Mouse (Mus musculus) liver, postnatal 0 days (tissue): ENCODE measurements at regions not wholly inside any gene's neighbourhood (a gene's known extent, or its start where the extent isn't known, plus 50 kb on each side); places are given as distances from the start of the nearest gene placed in this dataset.

Source experiments
- CTCF ChIP-seq: sonication (generic); IDR thresholded peaks from 2 replicates; pipeline ENCODE4 v1.5.1; 2016; ENCODE audit warnings: antibody characterized with exemption, low read depth
- EP300 ChIP-seq: IDR thresholded peaks from 2 replicates; pipeline ENCODE4 v1.6.1; 2016; ENCODE audit warnings: antibody characterized with exemption, low read depth, mild to moderate bottlenecking

DNA sequence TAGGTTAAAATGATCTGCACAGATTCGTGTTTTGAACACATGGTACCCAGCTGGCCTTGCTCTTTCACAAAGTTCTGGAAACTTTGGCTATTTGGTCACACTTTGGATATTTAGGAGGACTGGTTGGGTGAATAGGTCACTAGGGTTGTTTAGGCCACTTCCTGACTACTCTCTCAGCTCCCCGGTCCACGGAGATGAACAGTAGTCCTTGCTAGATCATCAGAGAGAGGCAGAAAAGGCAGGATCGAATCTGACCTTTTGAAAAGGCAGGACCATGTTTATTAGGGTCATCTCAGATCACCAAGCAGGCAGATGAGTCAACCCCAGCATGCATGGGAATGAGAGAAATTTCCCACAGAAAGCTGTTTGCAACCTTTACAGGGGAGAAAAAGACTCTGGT lies 229.3 kb upstream of the Sall1 start:
- TF ChIP-seq CTCF (no peak), EP300 (no peak)
